Mouse (Mus musculus) left cerebral cortex, postnatal 36 days (tissue): Measurements from ENCODE around the gene Sptb. TPM values are rescaled to one million over a fixed set of nuclear protein-coding genes. Genes with fewer than 3 reads are reported as not detected.

Experiments used
- DNase-seq, 2 experiments: peaks; one replicate each; pipeline ENCODE4 v3.0.0; 2021 to 2022; ENCODE audit warnings: low spot score in 2 of 2, mixed read lengths in 1 of 2
- intact Hi-C: fragments of 180-260 bp; cut with DNase I; formaldehyde crosslinking; loops from one replicate; pipeline ENCODE4 v1.15.1; 2025
- total RNA-seq, 2 experiments: library from RNA; stranded (reverse); gene quantifications; 2 replicates each; pipeline ENCODE4 v1.2.3; 2021

Sptb gene
- total RNA-seq, 2 experiments from 2014 or later, result 81.7 to 90.4 TPM

GRCm38 (mm10) chr12:76587357-76587756, 123.0 kb downstream of the Sptb start:
- intact Hi-C loops, result no loop called here
- no peak for DNase-seq

GRCm38 (mm10) chr12:76585028-76585427, 125.3 kb downstream of the Sptb start:
- intact Hi-C loops, result no loop called here

GRCm38 (mm10) chr12:76583454-76583853, 126.9 kb downstream of the Sptb start:
- no peak for DNase-seq
- intact Hi-C loops, result no loop called here

More at GRCm38 (mm10) chr12:76585028-76585427, 125.3 kb downstream of the Sptb start:
- DNase-seq, result no peak

- no peak for DNase-seq
These were observed 127.5 kb downstream of the Sptb start for GRCm38 (mm10) chr12:76582841-76583240.

GRCm38 (mm10) chr12:76582139-76582538, 128.2 kb downstream of the Sptb start:
- DNase-seq, result no peak
- intact Hi-C loops, result no loop called here

More at GRCm38 (mm10) chr12:76582841-76583240, 127.5 kb downstream of the Sptb start:
- intact Hi-C loops, result no loop called here

- DNase-seq, result no peak
- intact Hi-C loops, result no loop called here
These were observed 130.5 kb downstream of the Sptb start for GRCm38 (mm10) chr12:76579806-76580205.

- intact Hi-C loops, result no loop called here
- DNase-seq, result no peak
These were observed 131.9 kb downstream of the Sptb start for GRCm38 (mm10) chr12:76578465-76578864.

- intact Hi-C loops, result no loop called here
- no peak for DNase-seq
These were observed 132.5 kb downstream of the Sptb start for GRCm38 (mm10) chr12:76577858-76578257.

GRCm38 (mm10) chr12:76576806-76577205, 133.5 kb downstream of the Sptb start:
- intact Hi-C loops, result no loop called here
- no peak for DNase-seq

- intact Hi-C loops, result no loop called here
- DNase-seq, result no peak
These were observed 134.3 kb downstream of the Sptb start for GRCm38 (mm10) chr12:76576061-76576460.

GRCm38 (mm10) chr12:76574815-76575214, 135.5 kb downstream of the Sptb start:
- intact Hi-C loops, result no loop called here
- DNase-seq, result no peak

- intact Hi-C loops, result no loop called here
These were observed 137.0 kb downstream of the Sptb start for GRCm38 (mm10) chr12:76573381-76573780.

GRCm38 (mm10) chr12:76572261-76573251, 137.8 kb downstream of the Sptb start:
- no peak for DNase-seq
- intact Hi-C loops, result no loop called here

More at GRCm38 (mm10) chr12:76573381-76573780, 137.0 kb downstream of the Sptb start:
- DNase-seq, result no peak

- intact Hi-C loops, result no loop called here
These were observed 139.1 kb downstream of the Sptb start for GRCm38 (mm10) chr12:76571266-76571665.

GRCm38 (mm10) chr12:76570221-76570940, 140.0 kb downstream of the Sptb start:
- DNase-seq, result no peak
- intact Hi-C loops, result no loop called here

More at GRCm38 (mm10) chr12:76571266-76571665, 139.1 kb downstream of the Sptb start:
- no peak for DNase-seq

GRCm38 (mm10) chr12:76566284-76566683, 144.1 kb downstream of the Sptb start:
- intact Hi-C loops, result no loop called here
- DNase-seq, result no peak

- intact Hi-C loops, result no loop called here
- no peak for DNase-seq
These were observed 148.2 kb downstream of the Sptb start for GRCm38 (mm10) chr12:76562196-76562595.

- intact Hi-C loops, result no loop called here
- no peak for DNase-seq
These were observed 152.1 kb downstream of the Sptb start for GRCm38 (mm10) chr12:76558206-76558605.

- intact Hi-C loops, result no loop called here
- no peak for DNase-seq
These were observed 153.5 kb downstream of the Sptb start for GRCm38 (mm10) chr12:76556745-76557389.

- intact Hi-C loops, result no loop called here
- DNase-seq, result no peak
These were observed 154.2 kb downstream of the Sptb start for GRCm38 (mm10) chr12:76556187-76556586.
